Mouse (Mus musculus): ENCODE data around the gene Ece2. TPM values are rescaled to one million over a fixed set of nuclear protein-coding genes. Genes with fewer than 3 reads are reported as not detected.

Gene Ece2
- polyA plus RNA-seq (2016; fragmentation: Nextera tagmentation; extraction: Ambion mirVana): 0.55 and 1.2 TPM in 2 replicates

GRCm38 (mm10) chr16:20629731-20630634 is at the start of gene Ece2:
Ece2 (plus strand) TSS chr16:20629828.
- H3K4me2 ChIP-seq: peak within 1 kb of the TSS; percentile 91
- ATAC-seq (ENCODE audit: insufficient number of reproducible peaks, low FRiP score): no peak
- H3K9ac ChIP-seq: peak within 1 kb of the TSS; percentile 68
- no peaks in the 10 kb centered on the region for H3K36me3 ChIP-seq
- H3K4me3 ChIP-seq: peak within 1 kb of the TSS; percentile 59
- 7% methylated on average over 54 of the region's 54 CpGs for WGBS
- no peak within 1 kb of the TSS for H3K27ac ChIP-seq (ENCODE audit: poor library complexity, severe bottlenecking)
- H3K9me3 ChIP-seq (replicated peaks): no peaks in the 10 kb centered on the region
- peaks cover 26% of the 10 kb centered on the region for H3K27me3 ChIP-seq (replicated peaks)
- H3K4me1 ChIP-seq (replicated peaks): peaks cover 6% of the 10 kb centered on the region; the same call in 1 of the 2 replicates

- peak within 1 kb of the TSS; percentile 55 for H3K4me3 ChIP-seq
- H3K4me1 ChIP-seq (replicated peaks): peaks cover 22% of the 10 kb centered on the region
- ATAC-seq (ENCODE audit: insufficient number of reproducible peaks, low FRiP score): no peak
- 1% methylated on average over 24 of the region's 24 CpGs for WGBS
- no peaks in the 10 kb centered on the region for H3K9me3 ChIP-seq (replicated peaks)
- no peaks in the 10 kb centered on the region for H3K36me3 ChIP-seq
- peaks cover 64% of the 10 kb centered on the region for H3K27me3 ChIP-seq (replicated peaks)
- no peak within 1 kb of the TSS for H3K27ac ChIP-seq (ENCODE audit: poor library complexity, severe bottlenecking)
- H3K4me2 ChIP-seq: peak within 1 kb of the TSS; percentile 85
- H3K9ac ChIP-seq: peak within 1 kb of the TSS; percentile 59
These were observed 40.2 kb upstream of the Ece2 start, which contains the start of gene Vwa5b2 for GRCm38 (mm10) chr16:20589366-20589938. Vwa5b2 (plus strand) TSS chr16:20589471.

GRCm38 (mm10) chr16:20589939-20590679 is 39.5 kb upstream of the Ece2 start:
- Histone ChIP-seq H3K36me3 (no peaks in the 10 kb centered on the region), H3K9ac (peak overlapping the region; percentile 59), H3K4me3 (peak overlapping the region; percentile 55), H3K4me2 (peak overlapping the region; percentile 85), H3K27me3 (replicated peaks) (peaks cover 69% of the 10 kb centered on the region), H3K4me1 (replicated peaks) (peaks cover 22% of the 10 kb centered on the region), H3K27ac (ENCODE audit: poor library complexity, severe bottlenecking) (no peak overlapping the region), H3K9me3 (replicated peaks) (no peaks in the 10 kb centered on the region)
- peak; percentile 62; the same call in 1 of the 2 replicates for ATAC-seq (ENCODE audit: insufficient number of reproducible peaks, low FRiP score)
- WGBS: under 1% methylated on average over 39 of the region's 39 CpGs

GRCm38 (mm10) chr16:20590680-20591038 is 39.0 kb upstream of the Ece2 start:
- Histone ChIP-seq H3K36me3 (no peaks in the 10 kb centered on the region), H3K4me1 (replicated peaks) (peaks cover 22% of the 10 kb centered on the region), H3K9ac (no peak overlapping the region), H3K4me3 (peak overlapping the region; percentile 55), H3K27ac (ENCODE audit: poor library complexity, severe bottlenecking) (no peak overlapping the region), H3K9me3 (replicated peaks) (no peaks in the 10 kb centered on the region), H3K27me3 (replicated peaks) (peaks cover 74% of the 10 kb centered on the region), H3K4me2 (peak overlapping the region; percentile 85)
- 4% methylated on average over 17 of the region's 17 CpGs for WGBS
- no peak for ATAC-seq (ENCODE audit: insufficient number of reproducible peaks, low FRiP score)

- Histone ChIP-seq H3K9me3 (replicated peaks) (no peaks in the 10 kb centered on the region), H3K27ac (ENCODE audit: poor library complexity, severe bottlenecking) (no peak overlapping the region), H3K4me2 (peak overlapping the region; percentile 85), H3K9ac (peak overlapping the region; percentile 49), H3K4me3 (peak overlapping the region; percentile 55), H3K36me3 (no peaks in the 10 kb centered on the region), H3K27me3 (replicated peaks) (peaks cover 74% of the 10 kb centered on the region), H3K4me1 (replicated peaks) (peaks cover 22% of the 10 kb centered on the region)
- 5% methylated on average over 48 of the region's 48 CpGs for WGBS
- no peak for ATAC-seq (ENCODE audit: insufficient number of reproducible peaks, low FRiP score)
These were observed 38.4 kb upstream of the Ece2 start for GRCm38 (mm10) chr16:20591076-20591705.

- Histone ChIP-seq H3K27me3 (replicated peaks) (peaks cover 53% of the 10 kb centered on the region), H3K27ac (ENCODE audit: poor library complexity, severe bottlenecking) (no peak overlapping the region), H3K4me3 (no peak overlapping the region), H3K36me3 (no peaks in the 10 kb centered on the region), H3K9me3 (replicated peaks) (no peaks in the 10 kb centered on the region), H3K4me2 (no peak overlapping the region), H3K4me1 (replicated peaks) (peaks cover 13% of the 10 kb centered on the region), H3K9ac (no peak overlapping the region)
- whole genome bisulfite sequencing: 63% methylated on average over 7 of the region's 7 CpGs
- ATAC-seq (ENCODE audit: insufficient number of reproducible peaks, low FRiP score): peak; percentile 22; the same call in 1 of the 2 replicates
These were observed 34.5 kb upstream of the Ece2 start for GRCm38 (mm10) chr16:20595060-20595673.

GRCm38 (mm10) chr16:20595737-20596136 is 33.9 kb upstream of the Ece2 start:
- Histone ChIP-seq H3K4me2 (no peak overlapping the region), H3K4me3 (no peak overlapping the region), H3K4me1 (replicated peaks) (peaks cover 7% of the 10 kb centered on the region), H3K36me3 (no peaks in the 10 kb centered on the region), H3K9ac (no peak overlapping the region), H3K27ac (ENCODE audit: poor library complexity, severe bottlenecking) (no peak overlapping the region), H3K27me3 (replicated peaks) (peaks cover 50% of the 10 kb centered on the region), H3K9me3 (replicated peaks) (no peaks in the 10 kb centered on the region)
- ATAC-seq (ENCODE audit: insufficient number of reproducible peaks, low FRiP score): no peak
- WGBS: 76% methylated on average over 4 of the region's 4 CpGs

GRCm38 (mm10) chr16:20596687-20597441 is 32.8 kb upstream of the Ece2 start:
- Histone ChIP-seq H3K27ac (ENCODE audit: poor library complexity, severe bottlenecking) (no peak overlapping the region), H3K9me3 (replicated peaks) (no peaks in the 10 kb centered on the region), H3K4me1 (replicated peaks) (no peaks in the 10 kb centered on the region), H3K9ac (no peak overlapping the region), H3K36me3 (no peaks in the 10 kb centered on the region), H3K4me3 (no peak overlapping the region), H3K27me3 (replicated peaks) (peaks cover 41% of the 10 kb centered on the region), H3K4me2 (no peak overlapping the region)
- WGBS: 57% methylated on average over 7 of the region's 7 CpGs
- ATAC-seq (ENCODE audit: insufficient number of reproducible peaks, low FRiP score): no peak

- no peaks in the 10 kb centered on the region for H3K9me3 ChIP-seq (replicated peaks)
These were observed 29.1 kb upstream of the Ece2 start for GRCm38 (mm10) chr16:20600511-20600910.

GRCm38 (mm10) chr16:20604705-20605104 is 24.9 kb upstream of the Ece2 start:
- Histone ChIP-seq H3K9me3 (replicated peaks) (no peaks in the 10 kb centered on the region), H3K4me2 (no peak overlapping the region), H3K4me3 (no peak overlapping the region), H3K27me3 (replicated peaks) (0 out of 2 replicates have a peak, but pooled peaks cover 5% of the 10 kb centered on the region), H3K9ac (no peak overlapping the region), H3K36me3 (peaks cover 48% of the 10 kb centered on the region), H3K4me1 (replicated peaks) (0 out of 2 replicates have a peak, but pooled peaks cover 2% of the 10 kb centered on the region), H3K27ac (ENCODE audit: poor library complexity, severe bottlenecking) (no peak overlapping the region)
- no peak for ATAC-seq (ENCODE audit: insufficient number of reproducible peaks, low FRiP score)
- WGBS: 70% methylated on average over 9 of the region's 9 CpGs

More at GRCm38 (mm10) chr16:20600511-20600910, 29.1 kb upstream of the Ece2 start:
- H3K4me1 ChIP-seq (replicated peaks): no peaks in the 10 kb centered on the region
- H3K9ac ChIP-seq: no peak overlapping the region
- H3K27me3 ChIP-seq (replicated peaks): peaks cover 6% of the 10 kb centered on the region
- WGBS: 69% methylated on average over 5 of the region's 5 CpGs
- no peak for ATAC-seq (ENCODE audit: insufficient number of reproducible peaks, low FRiP score)
- no peak overlapping the region for H3K27ac ChIP-seq (ENCODE audit: poor library complexity, severe bottlenecking)
- no peak overlapping the region for H3K4me3 ChIP-seq
- peaks cover 18% of the 10 kb centered on the region for H3K36me3 ChIP-seq
- no peak overlapping the region for H3K4me2 ChIP-seq

All from heart, embryonic 12.5 days (tissue).